Mouse (Mus musculus) cerebellum, postnatal 4 days (tissue): ENCODE results near the gene Cdx2.

Experiments
- DNase-seq, 2 experiments: peaks; one replicate each; pipeline ENCODE4 v3.0.0; 2022; ENCODE audit warnings: low spot score in 2 of 2, mixed read lengths in 1 of 2

Gene Cdx2

GRCm38 (mm10) chr5:147306638-147307397 lies at the start of gene Cdx2:
Gene Cdx2 (minus strand): TSS chr5:147307270.
- no peak for DNase-seq

DNA sequence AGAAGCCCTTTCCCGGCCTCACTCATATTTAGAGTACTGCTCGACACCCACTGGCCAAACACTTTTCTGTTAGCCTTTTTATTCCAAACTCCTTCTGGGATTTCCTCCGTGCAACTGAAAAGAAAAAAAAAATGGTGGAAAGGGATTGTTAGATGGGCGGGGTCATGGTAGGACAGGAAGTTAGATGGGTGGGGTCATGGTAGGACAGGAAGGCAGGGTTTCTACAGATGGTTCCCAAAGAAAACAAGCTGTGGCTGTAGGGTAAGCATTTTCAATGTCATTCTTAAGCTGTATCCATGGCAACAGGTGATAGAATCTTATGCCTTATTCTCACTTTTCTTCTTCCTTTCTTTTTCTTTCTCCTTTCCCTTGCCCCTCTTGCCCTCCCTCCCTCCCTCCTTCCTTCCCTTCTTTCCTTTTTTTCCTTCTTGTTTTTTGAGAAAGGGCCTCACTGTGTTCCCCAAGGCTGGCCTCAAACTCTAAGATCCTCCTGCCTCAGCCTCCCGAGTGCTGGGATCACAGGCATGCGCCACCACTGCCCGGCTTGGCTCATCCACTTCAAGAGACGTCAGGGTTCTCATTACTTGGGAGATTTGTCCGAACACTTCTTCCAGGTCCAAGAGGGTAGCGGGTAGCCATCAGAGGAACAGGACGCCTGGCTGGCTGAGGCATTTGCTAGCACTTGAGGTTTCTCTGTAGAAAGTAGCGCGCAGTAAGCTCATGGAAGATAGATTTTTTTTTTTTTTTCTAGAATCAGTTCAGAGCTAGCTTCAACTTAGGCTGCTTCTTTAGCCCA lies 49.4 kb upstream of the Cdx2 start:
- DNase-seq = no peak

- DNase-seq = no peak
Measured at GRCm38 (mm10) chr5:147355788-147356187, 48.7 kb upstream of the Cdx2 start.

- DNase-seq = no peak
Measured at GRCm38 (mm10) chr5:147354985-147355384, 47.9 kb upstream of the Cdx2 start.

GRCm38 (mm10) chr5:147354161-147354780 lies 47.2 kb upstream of the Cdx2 start:
- no peak for DNase-seq

DNA sequence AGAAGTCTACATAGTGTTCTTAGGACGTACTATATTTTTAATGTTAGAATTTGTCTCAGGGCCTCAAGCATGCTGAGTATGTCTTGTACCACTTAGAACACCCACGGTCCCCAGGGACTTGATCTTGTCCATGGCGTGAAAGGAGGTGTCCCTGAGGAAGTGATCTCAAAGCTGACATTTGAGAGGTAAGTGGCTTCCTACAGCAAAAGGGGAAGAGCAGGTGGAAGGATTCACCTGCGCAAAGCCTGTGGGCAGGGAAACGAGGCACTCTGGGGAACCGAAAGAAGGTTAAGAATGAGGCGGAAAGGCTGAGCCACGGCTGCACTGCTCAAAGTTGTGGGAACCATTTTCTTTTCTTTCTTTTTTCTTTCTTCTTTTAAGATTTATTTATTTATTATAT lies 44.9 kb upstream of the Cdx2 start:
- DNase-seq = no peak

GRCm38 (mm10) chr5:147345981-147346380 lies 38.9 kb upstream of the Cdx2 start:
- DNase-seq = no peak

DNA sequence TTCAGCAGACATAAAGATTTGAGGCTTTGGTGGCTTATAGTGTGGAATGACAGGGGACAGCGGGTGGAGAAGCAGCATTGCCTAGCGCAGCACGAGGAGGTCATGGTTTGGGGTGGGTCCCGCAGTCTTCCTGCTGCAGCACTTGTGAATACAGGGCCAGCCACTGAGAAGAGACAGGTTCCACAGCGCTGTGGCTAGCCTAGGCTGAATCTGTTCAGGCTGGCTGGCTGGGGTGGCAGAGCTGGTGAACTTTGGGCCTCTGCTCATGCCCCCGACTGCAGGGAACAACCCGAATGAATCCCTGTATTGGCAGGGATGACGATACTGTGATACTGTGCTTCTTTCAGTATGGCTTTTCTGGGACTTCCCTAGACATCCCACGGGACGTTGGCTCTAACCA lies 36.8 kb upstream of the Cdx2 start:
- DNase-seq = no peak

GRCm38 (mm10) chr5:147342901-147343300 lies 35.8 kb upstream of the Cdx2 start:
- no peak for DNase-seq

GRCm38 (mm10) chr5:147340741-147341414 lies 33.8 kb upstream of the Cdx2 start:
- no peak for DNase-seq

DNA sequence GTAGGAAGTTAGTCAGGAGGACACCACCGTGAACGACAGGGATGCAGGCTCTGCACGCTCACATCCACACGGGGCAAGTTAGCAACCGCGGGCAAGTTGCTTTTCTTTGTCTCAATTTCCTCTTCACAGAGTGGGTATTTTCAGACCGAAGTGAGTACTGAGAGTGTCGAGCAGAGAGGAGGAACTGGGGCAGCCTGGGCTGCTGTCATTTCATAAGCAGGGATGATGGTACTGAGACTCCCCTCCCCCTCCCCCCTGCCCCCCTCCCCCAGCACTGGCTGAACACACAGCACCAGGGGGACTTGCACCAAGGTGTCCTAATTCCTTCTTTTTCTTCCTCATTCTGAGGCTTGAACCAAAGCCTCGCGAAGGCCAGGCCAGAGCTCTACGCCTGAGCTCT lies 32.5 kb upstream of the Cdx2 start:
- no peak for DNase-seq

DNA sequence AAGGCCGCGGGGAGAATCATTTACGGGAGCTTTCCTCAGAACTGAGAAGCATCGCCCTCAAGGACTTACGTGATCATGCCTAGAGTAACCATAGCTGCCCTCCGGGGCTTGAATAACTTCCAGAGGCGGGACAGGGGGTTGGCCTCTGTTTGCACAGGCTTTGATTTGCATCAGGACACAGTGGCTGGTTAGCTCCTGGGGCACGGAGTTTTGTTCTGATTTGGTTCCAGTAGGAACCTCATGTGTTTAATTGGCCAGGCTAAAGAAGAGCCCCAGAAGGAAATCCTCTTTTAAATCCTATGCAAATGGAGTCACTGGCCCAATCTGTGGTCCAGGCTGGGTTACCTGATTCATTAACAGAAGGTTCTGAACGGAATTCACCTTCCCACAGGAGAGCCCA lies 31.9 kb upstream of the Cdx2 start:
- DNase-seq = no peak

GRCm38 (mm10) chr5:147332711-147333110 lies 25.6 kb upstream of the Cdx2 start:
- no peak for DNase-seq

DNA sequence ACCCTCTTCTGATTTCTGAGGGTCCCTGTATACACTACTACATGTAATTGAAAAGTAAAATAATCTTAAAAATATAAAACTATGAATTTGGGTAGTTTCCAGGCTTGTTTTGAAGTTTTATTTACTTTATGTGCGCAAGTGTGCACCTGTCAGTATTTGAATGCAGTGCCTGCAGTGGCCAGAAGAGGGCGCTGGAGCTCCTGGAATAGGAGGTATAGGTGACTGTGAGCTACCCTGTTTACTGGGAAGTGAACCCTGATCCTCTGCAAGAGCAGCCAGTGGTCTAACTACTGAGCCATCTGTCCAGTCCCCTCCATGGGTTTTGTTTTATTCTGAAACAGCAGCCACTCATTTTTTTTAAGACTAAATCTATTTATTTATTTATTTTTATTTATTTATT lies 24.5 kb upstream of the Cdx2 start:
- peak; percentile 39 to 56 for DNase-seq

- DNase-seq = no peak
Measured at GRCm38 (mm10) chr5:147329946-147330345, 22.9 kb upstream of the Cdx2 start.

GRCm38 (mm10) chr5:147327636-147328035 lies 20.6 kb upstream of the Cdx2 start:
- no peak for DNase-seq

DNA sequence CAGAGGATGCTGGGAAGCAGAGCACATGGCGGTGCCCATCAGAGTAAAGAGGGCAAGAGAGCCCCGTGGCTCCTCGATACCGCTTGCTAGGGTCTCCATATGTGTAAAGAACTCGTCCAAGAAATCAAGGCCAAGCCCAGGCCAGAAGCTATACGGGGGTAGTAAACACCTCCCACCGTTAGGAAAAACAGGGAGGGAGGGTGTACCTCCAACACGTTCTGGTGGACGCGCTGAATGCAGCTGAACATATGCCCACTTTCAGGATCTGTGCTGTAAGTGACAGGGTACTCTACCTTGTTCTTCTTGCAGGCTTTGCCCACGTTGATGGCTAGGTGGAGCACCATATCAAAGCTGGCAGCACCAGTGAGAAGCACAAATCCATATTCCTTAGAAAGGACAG lies 18.9 kb upstream of the Cdx2 start:
- DNase-seq = no peak

DNA sequence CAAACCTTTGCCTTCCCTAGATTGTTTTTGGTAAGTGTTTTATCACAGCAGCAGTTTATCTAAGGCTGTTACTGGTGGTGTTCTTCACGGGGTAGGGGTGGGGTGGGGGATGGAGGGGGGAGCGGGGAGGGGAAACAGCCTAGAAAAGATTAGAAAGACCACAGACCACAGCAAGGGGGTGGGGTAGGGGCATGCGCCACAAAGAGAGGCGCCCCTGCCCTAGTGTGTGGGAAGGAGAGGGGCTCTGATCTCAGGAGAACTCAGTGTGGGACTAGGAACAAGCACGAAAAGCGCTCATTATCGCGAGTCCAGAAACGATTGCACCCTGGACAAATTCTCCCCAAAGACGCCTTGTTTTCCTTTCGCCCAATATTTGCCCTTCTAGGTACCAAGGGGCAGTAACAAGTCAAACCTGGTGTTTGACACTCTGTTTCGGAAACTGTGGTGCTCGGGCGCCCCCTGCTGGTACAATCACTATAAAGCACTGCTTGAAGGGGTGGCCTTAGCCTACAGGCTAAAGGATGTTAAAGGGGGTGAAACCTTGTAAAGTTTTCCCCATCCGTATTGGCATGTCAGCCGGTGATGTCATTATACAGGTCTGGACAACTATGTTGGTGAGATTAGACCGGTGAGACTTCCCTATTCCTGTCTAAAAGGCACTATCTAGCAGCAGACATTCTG lies 16.3 kb upstream of the Cdx2 start:
- DNase-seq = peak; percentile 58 to 64

- no peak for DNase-seq
Measured at GRCm38 (mm10) chr5:147322183-147322582, 15.1 kb upstream of the Cdx2 start, which contains the start of gene Urad. Gene Urad (minus strand): TSS chr5:147322440.

GRCm38 (mm10) chr5:147319653-147320052 lies 12.6 kb upstream of the Cdx2 start:
- no peak for DNase-seq

DNA sequence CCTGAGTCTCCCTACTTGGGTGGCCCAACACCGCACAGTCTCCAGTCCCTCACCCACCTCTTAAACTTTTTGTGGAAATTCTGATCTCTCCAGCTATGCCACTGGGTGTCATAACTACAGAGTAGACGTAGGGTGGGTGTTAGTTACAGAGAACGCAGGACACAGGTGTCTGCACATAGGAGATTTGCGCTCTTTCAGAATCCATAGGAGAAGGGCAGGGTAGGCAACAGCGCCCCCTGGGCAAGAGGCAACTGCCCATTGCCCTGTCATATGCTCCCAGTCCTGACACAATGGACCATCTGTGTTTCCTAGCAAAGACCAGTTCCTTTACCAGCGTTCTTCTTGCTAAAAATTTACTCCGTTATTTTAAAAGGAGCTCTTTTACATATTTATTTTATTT lies 10.9 kb upstream of the Cdx2 start:
- DNase-seq = no peak
